Mouse (Mus musculus): ENCODE data around the gene Prss36. TPM values are rescaled to one million over a fixed set of nuclear protein-coding genes. Genes with fewer than 3 reads are reported as not detected.

Gene Prss36
- total and polyA plus RNA-seq, 3 experiments, result 6.1 to 8.3 (median 7.7) TPM

DNA sequence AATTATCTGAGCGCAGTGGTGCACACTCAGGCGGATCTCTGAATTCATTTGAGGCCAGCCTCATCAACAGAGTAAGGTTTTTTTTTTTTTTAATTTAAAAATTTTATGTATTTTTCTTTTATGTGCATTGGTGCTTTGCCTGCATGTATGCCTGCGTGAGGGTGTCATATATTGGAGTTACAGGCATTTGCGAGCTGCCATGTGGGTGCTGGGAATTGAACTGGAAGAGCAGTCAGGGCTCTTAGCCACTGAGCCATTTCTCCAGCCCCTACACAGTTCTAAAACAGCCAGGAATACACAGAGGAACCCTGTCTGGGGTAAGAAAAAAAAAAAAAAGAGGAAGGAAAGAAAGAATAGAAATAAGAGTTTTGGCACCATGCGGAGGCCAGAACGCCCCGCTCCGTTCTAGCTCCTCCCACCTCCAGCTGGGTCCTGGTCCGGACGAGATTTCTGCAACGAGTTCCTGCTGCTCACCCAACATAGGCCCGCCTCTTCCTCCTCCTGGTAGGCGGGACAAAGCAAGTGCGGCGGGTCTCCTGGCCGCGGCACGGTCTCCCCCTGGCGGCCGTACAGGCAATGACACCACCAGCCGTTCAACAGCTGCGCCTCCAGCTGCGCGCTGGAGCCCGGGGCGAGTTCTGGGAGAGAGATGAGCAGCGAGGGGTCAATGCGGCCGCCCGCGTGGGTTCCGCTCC lies 11.3 kb downstream of the Prss36 start (continued):
- peak; percentile 90 for TF ChIP-seq MXI1 (IDR thresholded peaks at IDR 0.05; ENCODE audit: low read depth, low read length)
- TF ChIP-seq CHD2 (IDR thresholded peaks at IDR 0.05; ENCODE audit: low read length), result peak; percentile 86
- TF ChIP-seq SIN3A (IDR thresholded peaks at IDR 0.05; ENCODE audit: low read length), result peak; percentile 96
- no peak for TF ChIP-seq GABPA (IDR thresholded peaks at IDR 0.05; ENCODE audit: insufficient replicate concordance, low read depth, low read length)
- peak; percentile 31; the same call in 1 of the 2 replicates for TF ChIP-seq MEF2A (IDR thresholded peaks at IDR 0.05; ENCODE audit: borderline replicate concordance, low read depth, low read length)
- peak; percentile 48; the same call in 1 of the 2 replicates for TF ChIP-seq IRF4 (IDR thresholded peaks at IDR 0.05; ENCODE audit: low read depth, low read length)
- no peak; the same call in 1 of the 2 replicates for TF ChIP-seq BHLHE40 (IDR thresholded peaks at IDR 0.05; ENCODE audit: low read depth, low read length)
- TF ChIP-seq JUN (IDR thresholded peaks at IDR 0.05; ENCODE audit: insufficient read depth, low read depth, low read length), result no peak
- TF ChIP-seq ZMIZ1 (IDR thresholded peaks at IDR 0.05; ENCODE audit: low read depth, low read length), result peak; percentile 82
- peak; percentile 91 for TF ChIP-seq POLR2A (IDR thresholded peaks at IDR 0.05; ENCODE audit: low read depth, low read length)
- TF ChIP-seq ZNF384 (IDR thresholded peaks at IDR 0.05; ENCODE audit: low read depth, low read length), result peak; percentile 76
- no peak for TF ChIP-seq USF1 (IDR thresholded peaks at IDR 0.05; ENCODE audit: low read depth, low read length)
- peak; percentile 94 for TF ChIP-seq MYC (IDR thresholded peaks at IDR 0.05; ENCODE audit: low read depth, low read length)
- TF ChIP-seq ETS1 (conservative IDR thresholded peaks at IDR 0.05; ENCODE audit: low read depth, low read length), result peak; percentile 53
- TF ChIP-seq USF2 (conservative IDR thresholded peaks at IDR 0.05; ENCODE audit: low read depth, low read length), result no peak
- TF ChIP-seq CHD1 (IDR thresholded peaks at IDR 0.05; ENCODE audit: low read depth, low read length), result no peak

DNA sequence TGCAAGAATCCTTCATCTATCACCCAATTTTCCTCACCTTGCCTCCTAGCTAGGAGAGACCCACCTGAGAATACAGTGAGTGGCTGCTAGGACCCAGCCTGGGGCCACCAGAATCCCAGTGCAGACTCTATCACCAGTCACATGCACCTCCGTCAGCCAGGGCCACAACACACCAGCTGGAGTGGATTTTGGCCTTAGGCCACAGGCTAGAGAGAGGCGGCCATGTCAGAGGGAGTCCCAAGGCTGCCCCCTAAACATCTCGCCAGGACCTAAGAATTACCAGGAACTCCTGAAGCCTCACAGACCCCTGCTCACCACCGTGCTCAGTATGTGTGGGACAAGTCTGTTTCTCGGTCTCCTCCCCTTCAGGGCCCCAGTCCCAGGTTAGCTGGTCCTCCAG lies 12.4 kb downstream of the Prss36 start:
- Histone ChIP-seq H3K9ac (ENCODE audit: insufficient read depth, low read depth) (no peak overlapping the region), H3K36me3 (replicated peaks in 1 of 2; ENCODE audit: control insufficient read depth in 1 of 2, insufficient read depth in 1 of 2, low read length in 1 of 2) (peaks cover 0 to 2% of the 10 kb centered on the region in 2 experiments), H3K27me3 (replicated peaks) (peaks cover 10% of the 10 kb centered on the region), H3K4me1 (ENCODE audit: control insufficient read depth in 1 of 2, insufficient read depth in 2 of 2) (peaks cover 8 to 46% of the 10 kb centered on the region in 2 experiments), H3K27ac (ENCODE audit: insufficient read depth, low read depth) (no peak overlapping the region), H3K79me2 (replicated peaks; ENCODE audit: control insufficient read depth, extremely low read depth, insufficient read depth, poor library complexity, severe bottlenecking) (no peaks in the 10 kb centered on the region), H3K4me3 (replicated peaks in 1 of 3; ENCODE audit: low read depth in 2 of 3, low read length in 2 of 3, poor library complexity in 1 of 3) (no peak overlapping the region), H3K9me3 (replicated peaks; ENCODE audit: low read length) (no peaks in the 10 kb centered on the region), H3K4me2 (ENCODE audit: insufficient read depth, low read depth, poor library complexity, severe bottlenecking) (no peak overlapping the region)
- no peak for DNase-seq (ENCODE audit: extremely low read depth)
- in situ Hi-C loops (cut with MboI; ENCODE audit: low pct_ligation_motif_present, low pct_unique_long_range_greater_than_20kb, low sequenced_read_pairs) (loop anchor here (5.0 kb wide), 1 partner anchor 157 kb away; the partner anchor contains the start of gene Setd1a), dilution Hi-C loops (cut with MboI; ENCODE audit: extremely low pct_ligation_motif_present, extremely low pct_unique_long_range_greater_than_20kb, low sequenced_read_pairs) (no loop called here)
- TF ChIP-seq MAZ (IDR thresholded peaks at IDR 0.05; ENCODE audit: low read depth, low read length) (no peak), MXI1 (IDR thresholded peaks at IDR 0.05; ENCODE audit: low read depth, low read length) (no peak), JUN (IDR thresholded peaks at IDR 0.05; ENCODE audit: insufficient read depth, low read depth, low read length) (no peak), CTCF (conservative IDR thresholded peaks at IDR 0.05 in 1 of 2, IDR thresholded peaks at IDR 0.05 in 1 of 2; ENCODE audit: low read depth in 2 of 2, low read length in 2 of 2) (no peak), MAX (IDR thresholded peaks at IDR 0.05; ENCODE audit: low read length) (no peak), IRF4 (IDR thresholded peaks at IDR 0.05; ENCODE audit: low read depth, low read length) (no peak), SMC3 (IDR thresholded peaks at IDR 0.05; ENCODE audit: low read depth, low read length) (no peak), ZC3H11A (IDR thresholded peaks at IDR 0.05; ENCODE audit: low read depth, low read length) (no peak)
